ENCODE assay signal across 18 mouse cellular contexts in genomic region chr3:138404872-138405271, GRCm38 (mm10). TPM values are rescaled to one million over a fixed set of nuclear protein-coding genes. Genes with fewer than 3 reads are reported as not detected.
DNase-seq lines count a peak whose midpoint lies in the region; ATAC-seq and TF ChIP-seq lines count a peak whose summit lies in the region.
"Had no signal": no experiment of that assay in that cellular context is flagged by ENCODE, and none has a peak within 500 bp of the region (broad histone marks: within the 10 kb centered on the region; RNA-seq: fewer than 3 reads in every experiment).

No protein-coding gene starts in this region.

- no peak for DNase-seq in liver, adult 2 months (ENCODE audit: extremely low read depth, low read depth, low spot score)
- DNase-seq in liver, postnatal 0 days: no peak
- no peak for DNase-seq in lung, postnatal 10 days
- peak; percentile 83 for DNase-seq in midbrain, embryonic 11.5 days (ENCODE audit: low spot score, missing footprints)
- DNase-seq: cerebellum, adult 9-11 months had no signal

- H3K36me3 ChIP-seq in liver, adult 2 months (ENCODE audit: control insufficient read depth, insufficient read depth, low read length): no peaks in the 10 kb centered on the region
- H3K36me3 ChIP-seq in liver, postnatal 0 days (replicated peaks; ENCODE audit: insufficient read depth, low read length): no peaks in the 10 kb centered on the region
- no peaks in the 10 kb centered on the region for H3K36me3 ChIP-seq in lung, embryonic 15.5 days
- H3K36me3 ChIP-seq in midbrain, embryonic 11.5 days (ENCODE audit: control insufficient read depth, insufficient read depth, low read length): no peaks in the 10 kb centered on the region
- no peaks in the 10 kb centered on the region for H3K36me3 ChIP-seq in midbrain, embryonic 15.5 days (replicated peaks)
- H3K36me3 ChIP-seq: embryonic facial prominence, embryonic 13.5 days; embryonic facial prominence, embryonic 15.5 days; forebrain, embryonic 10.5 days; forebrain, embryonic 12.5 days had no signal

- no peak for TF ChIP-seq EP300 in liver, postnatal 0 days (IDR thresholded peaks at IDR 0.05; ENCODE audit: low read depth)

- WGBS in liver, adult 2 months: 45% methylated on average over 3 of the region's 3 CpGs
- WGBS in liver, postnatal 0 days (ENCODE audit: insufficient replicate concordance): 65% methylated on average over 3 of the region's 3 CpGs
- 51% methylated on average over 3 of the region's 3 CpGs for WGBS in lung, embryonic 15.5 days
- 73% methylated on average over 3 of the region's 3 CpGs for WGBS in midbrain, embryonic 11.5 days
- 76% methylated on average over 3 of the region's 3 CpGs for WGBS in midbrain, embryonic 15.5 days

- H3K4me2 ChIP-seq in liver, postnatal 0 days (ENCODE audit: low read depth, low read length): no peak overlapping the region
- no peak overlapping the region for H3K4me2 ChIP-seq in lung, embryonic 15.5 days
- H3K4me2 ChIP-seq in midbrain, embryonic 11.5 days: no peak overlapping the region
- H3K4me2 ChIP-seq in midbrain, embryonic 15.5 days: no peak overlapping the region
- H3K4me2 ChIP-seq: embryonic facial prominence, embryonic 13.5 days; embryonic facial prominence, embryonic 15.5 days; forebrain, embryonic 12.5 days had no signal

- no peak overlapping the region for H3K9ac ChIP-seq in liver, adult 2 months (ENCODE audit: low read depth, low read length)
- no peak overlapping the region for H3K9ac ChIP-seq in liver, postnatal 0 days (replicated peaks)
- H3K9ac ChIP-seq in lung, embryonic 15.5 days: no peak overlapping the region
- no peak overlapping the region for H3K9ac ChIP-seq in midbrain, embryonic 11.5 days (ENCODE audit: low read length)
- no peak overlapping the region for H3K9ac ChIP-seq in midbrain, embryonic 15.5 days
- H3K9ac ChIP-seq: embryonic facial prominence, embryonic 13.5 days; embryonic facial prominence, embryonic 15.5 days; forebrain, embryonic 12.5 days had no signal

- peaks cover 16% of the 10 kb centered on the region for H3K4me1 ChIP-seq in liver, adult 2 months (ENCODE audit: control insufficient read depth, insufficient read depth, low read length)
- no peaks in the 10 kb centered on the region for H3K4me1 ChIP-seq in liver, postnatal 0 days (ENCODE audit: insufficient read depth)
- H3K4me1 ChIP-seq in lung, embryonic 15.5 days: no peaks in the 10 kb centered on the region
- H3K4me1 ChIP-seq in midbrain, embryonic 11.5 days (ENCODE audit: control insufficient read depth, insufficient read depth, low read length): no peaks in the 10 kb centered on the region
- H3K4me1 ChIP-seq in midbrain, embryonic 15.5 days: no peaks in the 10 kb centered on the region
- H3K4me1 ChIP-seq: embryonic facial prominence, embryonic 13.5 days; embryonic facial prominence, embryonic 15.5 days; forebrain, embryonic 10.5 days; forebrain, embryonic 12.5 days had no signal

- H3K27ac ChIP-seq in liver, adult 2 months (replicated peaks; ENCODE audit: insufficient read depth, low read depth, low read length): peak overlapping the region; percentile 28
- no peak overlapping the region for H3K27ac ChIP-seq in liver, postnatal 0 days (ENCODE audit: low read depth)
- peak overlapping the region; percentile 6; the same call in 1 of the 2 replicates for H3K27ac ChIP-seq in lung, embryonic 15.5 days
- no peak overlapping the region for H3K27ac ChIP-seq in midbrain, embryonic 11.5 days (ENCODE audit: low read depth, low read length)
- H3K27ac ChIP-seq in midbrain, embryonic 15.5 days: no peak overlapping the region
- H3K27ac ChIP-seq: embryonic facial prominence, embryonic 13.5 days; embryonic facial prominence, embryonic 15.5 days; forebrain, embryonic 10.5 days; forebrain, embryonic 12.5 days had no signal

- ATAC-seq in liver, postnatal 0 days: no peak
- no peak for ATAC-seq in lung, embryonic 15.5 days (ENCODE audit: borderline replicate concordance, extremely low read depth, low FRiP score, low TSS enrichment)
- no peak for ATAC-seq in midbrain, embryonic 11.5 days (ENCODE audit: low FRiP score)
- ATAC-seq in midbrain, embryonic 15.5 days (replicated peaks): no peak
- ATAC-seq: forebrain, embryonic 14.5 days had no signal

- H3K27me3 ChIP-seq in liver, adult 2 months (ENCODE audit: control insufficient read depth, insufficient read depth, low read length): no peaks in the 10 kb centered on the region
- H3K27me3 ChIP-seq in liver, postnatal 0 days (ENCODE audit: insufficient read depth, low read length): no peaks in the 10 kb centered on the region
- no peaks in the 10 kb centered on the region for H3K27me3 ChIP-seq in lung, embryonic 15.5 days
- H3K27me3 ChIP-seq in midbrain, embryonic 11.5 days (ENCODE audit: control insufficient read depth, insufficient read depth, low read length): no peaks in the 10 kb centered on the region
- H3K27me3 ChIP-seq in midbrain, embryonic 15.5 days (replicated peaks): no peaks in the 10 kb centered on the region
- H3K27me3 ChIP-seq: embryonic facial prominence, embryonic 13.5 days; embryonic facial prominence, embryonic 15.5 days; forebrain, embryonic 12.5 days had no signal

- no peaks in the 10 kb centered on the region for H3K9me3 ChIP-seq in liver, postnatal 0 days (ENCODE audit: low read length)
- no peaks in the 10 kb centered on the region for H3K9me3 ChIP-seq in lung, embryonic 15.5 days
- H3K9me3 ChIP-seq in midbrain, embryonic 11.5 days (ENCODE audit: control insufficient read depth, low read length): no peaks in the 10 kb centered on the region
- no peaks in the 10 kb centered on the region for H3K9me3 ChIP-seq in midbrain, embryonic 15.5 days
- H3K9me3 ChIP-seq: embryonic facial prominence, embryonic 13.5 days; embryonic facial prominence, embryonic 15.5 days; forebrain, embryonic 10.5 days; forebrain, embryonic 12.5 days had no signal

- no peaks in the 10 kb centered on the region for H3K79me2 ChIP-seq in liver, adult 2 months (ENCODE audit: control insufficient read depth, insufficient read depth, low read length)

- H3K4me3 ChIP-seq in liver, adult 2 months (ENCODE audit: insufficient read depth, low read depth, low read length): no peak overlapping the region
- H3K4me3 ChIP-seq in liver, postnatal 0 days (ENCODE audit: low read depth, low read length): no peak overlapping the region
- H3K4me3 ChIP-seq in lung, embryonic 15.5 days: no peak overlapping the region
- no peak overlapping the region for H3K4me3 ChIP-seq in midbrain, embryonic 11.5 days (ENCODE audit: low read depth, low read length)
- no peak overlapping the region for H3K4me3 ChIP-seq in midbrain, embryonic 15.5 days
- H3K4me3 ChIP-seq: embryonic facial prominence, embryonic 13.5 days; embryonic facial prominence, embryonic 15.5 days; erythroblast, embryonic 14.5 days; forebrain, embryonic 10.5 days; forebrain, embryonic 12.5 days had no signal

- TF ChIP-seq POLR2A in liver, adult 2 months (IDR thresholded peaks at IDR 0.05; ENCODE audit: extremely low read depth, insufficient read depth, low read length): no peak

- no peak for TF ChIP-seq CTCF in liver, adult 2 months (IDR thresholded peaks at IDR 0.05; ENCODE audit: low read depth, low read length)
- no peak for TF ChIP-seq CTCF in liver, postnatal 0 days (IDR thresholded peaks at IDR 0.05; ENCODE audit: low read depth)

RNA-seq across cellular contexts. Expression of gene Adh4, which starts 10.4 kb away (rescaled TPM):
- total RNA-seq in liver, adult 2 months (2014; rRNA removed): 198 and 305 TPM in 2 replicates
- polyA plus RNA-seq in liver, adult 2 months (2012; rRNA removed): 74.6 and 79.5 TPM in 2 replicates
- 0.82 and 1.6 TPM in 2 replicates for polyA plus RNA-seq in liver, postnatal 0 days (2015; fragmentation: Nextera tagmentation; extraction: Ambion mirVana)
- polyA plus RNA-seq in lung, embryonic 15.5 days (2015; fragmentation: Nextera tagmentation; extraction: Ambion mirVana): not detected in 2 replicates
- not detected in 2 replicates for polyA plus RNA-seq in midbrain, embryonic 11.5 days (2014; fragmentation: Nextera tagmentation; extraction: Ambion mirVana)
- not detected in 2 replicates for polyA plus RNA-seq in midbrain, embryonic 15.5 days (2015; fragmentation: Nextera tagmentation; extraction: Ambion mirVana)
- total RNA-seq: common myeloid progenitor, adult 5-6 weeks; MEL had no signal
- polyA plus RNA-seq: brain, embryonic 14.5 days; C2C12; embryonic facial prominence, embryonic 11.5 days; embryonic facial prominence, embryonic 13.5 days; embryonic facial prominence, embryonic 15.5 days; erythroblast, embryonic 14.5 days; forebrain, embryonic 10.5 days; forebrain, embryonic 12.5 days; forebrain, embryonic 14.5 days had no signal

RNA-seq across cellular contexts. Expression of gene Adh5, which starts 38.0 kb away (rescaled TPM):
- total RNA-seq in liver, adult 2 months (2014; rRNA removed): 435 and 567 TPM in 2 replicates
- 144 and 156 TPM in 2 replicates for polyA plus RNA-seq in liver, adult 2 months (2012; rRNA removed)
- 247 and 271 TPM in 2 replicates for polyA plus RNA-seq in liver, postnatal 0 days (2015; fragmentation: Nextera tagmentation; extraction: Ambion mirVana)
- 238 and 243 TPM in 2 replicates for polyA plus RNA-seq in lung, embryonic 15.5 days (2015; fragmentation: Nextera tagmentation; extraction: Ambion mirVana)
- 279 and 283 TPM in 2 replicates for polyA plus RNA-seq in midbrain, embryonic 11.5 days (2014; fragmentation: Nextera tagmentation; extraction: Ambion mirVana)
- polyA plus RNA-seq in midbrain, embryonic 15.5 days (2015; fragmentation: Nextera tagmentation; extraction: Ambion mirVana): 194 and 197 TPM in 2 replicates

Comparison
In these comparisons a context has a peak if more than half of its experiments do, and no peak if none do; other contexts are left out.
1. H3K27ac ChIP-seq: peak in liver, adult 2 months (single experiment) and lung, embryonic 15.5 days (single experiment); none in liver, postnatal 0 days (single experiment), midbrain, embryonic 11.5 days (single experiment) and midbrain, embryonic 15.5 days (single experiment).
2. RNA of gene Adh4, which starts 10.4 kb away (polyA plus RNA-seq): 74.6 to 79.5 TPM in liver, adult 2 months; 0.82 to 1.6 TPM in liver, postnatal 0 days, not detected in lung, embryonic 15.5 days, not detected in midbrain, embryonic 11.5 days and not detected in midbrain, embryonic 15.5 days; every median in the first group is over 10 times any median in the second.